Mouse (Mus musculus) adrenal gland, adult 18-20 months (tissue): ENCODE data around the gene Epb41l1. TPM values are rescaled to one million over a fixed set of nuclear protein-coding genes. Genes with fewer than 3 reads are reported as not detected.
A peak's percentile ranks its signal among the peaks of the same experiment; 100 is the strongest.

ENCODE experiments used
- DNase-seq, 2 experiments: peaks; one replicate each; pipeline ENCODE4 v3.0.0; 2021 to 2022; ENCODE audit warnings: low spot score in 2 of 2
- total RNA-seq, 2 experiments: library from RNA; stranded (reverse); gene quantifications; 1 replicate in 1 of 2; 2 replicates in 1 of 2; pipeline ENCODE4 v1.2.3; 2021

Gene Epb41l1
- total RNA-seq, 2 experiments from 2014 or later = 67.0 to 75.9 TPM

GRCm38 (mm10) chr2:156422631-156423030 is 1.9 kb downstream of the Epb41l1 start:
- no peak for DNase-seq

- no peak for DNase-seq
Observed at GRCm38 (mm10) chr2:156423672-156424071, 3.0 kb downstream of the Epb41l1 start.

GRCm38 (mm10) chr2:156425618-156426017 is 4.9 kb downstream of the Epb41l1 start:
- DNase-seq = no peak

- no peak for DNase-seq
Observed at GRCm38 (mm10) chr2:156426151-156426550, 5.4 kb downstream of the Epb41l1 start.

GRCm38 (mm10) chr2:156429836-156430235 is 9.1 kb downstream of the Epb41l1 start:
- no peak for DNase-seq

GRCm38 (mm10) chr2:156430326-156430725 is 9.6 kb downstream of the Epb41l1 start:
- DNase-seq = no peak

- DNase-seq = no peak
Observed at GRCm38 (mm10) chr2:156431409-156431808, 10.7 kb downstream of the Epb41l1 start.

GRCm38 (mm10) chr2:156432086-156432485 is 11.4 kb downstream of the Epb41l1 start:
- DNase-seq = no peak

- peak; percentile 58 to 69 for DNase-seq
Observed at GRCm38 (mm10) chr2:156432874-156433868, 12.5 kb downstream of the Epb41l1 start.

GRCm38 (mm10) chr2:156437637-156438036 is 16.9 kb downstream of the Epb41l1 start:
- no peak for DNase-seq

- DNase-seq = no peak
Observed at GRCm38 (mm10) chr2:156439666-156440462, 19.2 kb downstream of the Epb41l1 start.

GRCm38 (mm10) chr2:156441909-156442308 is 21.2 kb downstream of the Epb41l1 start:
- no peak for DNase-seq

- no peak for DNase-seq
Observed at GRCm38 (mm10) chr2:156443323-156443722, 22.6 kb downstream of the Epb41l1 start.

GRCm38 (mm10) chr2:156446489-156447035 is 25.9 kb downstream of the Epb41l1 start:
- no peak for DNase-seq

GRCm38 (mm10) chr2:156447413-156448295 is 26.9 kb downstream of the Epb41l1 start:
- no peak for DNase-seq

- no peak for DNase-seq
Observed at GRCm38 (mm10) chr2:156451225-156452148, 30.8 kb downstream of the Epb41l1 start.

GRCm38 (mm10) chr2:156452149-156452536 is 31.4 kb downstream of the Epb41l1 start:
- no peak for DNase-seq

GRCm38 (mm10) chr2:156453822-156454221 is 33.1 kb downstream of the Epb41l1 start:
- DNase-seq = peak; percentile 66 to 74

- peak in 1 of 2 experiments; percentile 50 for DNase-seq
Observed at GRCm38 (mm10) chr2:156455508-156456108, 34.9 kb downstream of the Epb41l1 start.
